Mouse (Mus musculus) kidney, adult 2 months (tissue): ENCODE results near the gene Fyn.

Source experiments
- CTCF ChIP-seq: fragments of 200-500 bp; conservative IDR thresholded peaks from 2 replicates; pipeline ENCODE4 v1.5.1; 2011; ENCODE audit warnings: low read depth, mild to moderate bottlenecking, control low read depth, low read length, moderate library complexity, mixed read lengths; ENCODE audit not compliant: insufficient read depth, insufficient read length
- POLR2A ChIP-seq: fragments of 200-500 bp; IDR thresholded peaks from one replicate; pipeline ENCODE4 v1.6.1; 2011; ENCODE audit warnings: low read depth, low read length, control low read depth

GRCm38 (mm10) chr10:39388144-39388543, 19.5 kb downstream of the Fyn start:
- TF ChIP-seq POLR2A = no peak
- TF ChIP-seq CTCF = no peak
